Mouse (Mus musculus) hindbrain, embryonic 13.5 days (tissue): ENCODE results near the gene Plxnb1. TPM values are rescaled to one million over a fixed set of nuclear protein-coding genes. Genes with fewer than 3 reads are reported as not detected.
A peak's percentile ranks its signal among the peaks of the same experiment; 100 is the strongest.

Experiments used
- ATAC-seq: fragments of 200-750 bp; cut with Nextera tagmentation; 2 replicates; pipeline ENCODE4 v1.8.0; 2017; ENCODE audit warnings: moderate TSS enrichment; ENCODE audit not compliant: low FRiP score
- H3K27ac ChIP-seq: fragments of 300-500 bp; sonication (generic); 2 replicates; pipeline ENCODE4 v1.5.1; 2015; ENCODE audit warnings: inconsistent platforms, mild to moderate bottlenecking, moderate library complexity
- H3K27me3 ChIP-seq: fragments of 300-500 bp; sonication (generic); 2 replicates; pipeline ENCODE4 v1.6.1; 2015; ENCODE audit warnings: mild to moderate bottlenecking, inconsistent platforms
- H3K36me3 ChIP-seq: fragments of 300-500 bp; sonication (generic); 2 replicates; pipeline ENCODE4 v1.6.1; 2015; ENCODE audit warnings: mild to moderate bottlenecking, inconsistent platforms
- H3K4me1 ChIP-seq: fragments of 300-500 bp; sonication (generic); replicated peaks from 2 replicates; pipeline ENCODE4 v1.6.1; 2015; ENCODE audit warnings: inconsistent platforms
- H3K4me2 ChIP-seq: fragments of 300-500 bp; sonication (generic); 2 replicates; pipeline ENCODE4 v1.6.1; 2015; ENCODE audit warnings: inconsistent platforms, mild to moderate bottlenecking, moderate library complexity
- H3K4me3 ChIP-seq: fragments of 300-500 bp; sonication (generic); 2 replicates; pipeline ENCODE4 v1.5.1; 2015; ENCODE audit warnings: mild to moderate bottlenecking, inconsistent platforms
- H3K9ac ChIP-seq: fragments of 300-500 bp; sonication (generic); 2 replicates; pipeline ENCODE4 v1.6.1; 2015; ENCODE audit warnings: mild to moderate bottlenecking, inconsistent platforms
- H3K9me3 ChIP-seq: fragments of 300-500 bp; sonication (generic); 2 replicates; pipeline ENCODE4 v1.6.1; 2016; ENCODE audit warnings: inconsistent platforms
- WGBS: fragments of 180-500 bp; shearing (Covaris S2); methylation state at CpG from one replicate; pipeline ENCODE4 v1.1.7; 2015; 5-methylcytosine and 5-hydroxymethylcytosine counted together
- polyA plus RNA-seq: library from polyadenylated mRNA; unstranded; fragments of >200 nt; fragmentation: Nextera tagmentation; extraction: Ambion mirVana; gene quantifications from 2 replicates; pipeline ENCODE4 v1.2.1, GENCODE M21; 2015

Gene Plxnb1
- polyA plus RNA-seq, 1 experiment from 2014 or later, result 22.5 TPM

GRCm38 (mm10) chr9:109080516-109080915 is 14.7 kb upstream of the Plxnb1 start:
- Histone ChIP-seq H3K4me3 (0 out of 2 replicates have a peak overlapping the region, but pooled peaks have one; percentile 81), H3K36me3 (peaks cover 28% of the 10 kb centered on the region), H3K4me2 (peak overlapping the region; percentile 96; the same call in 1 of the 2 replicates), H3K9ac (no peak overlapping the region; the same call in 1 of the 2 replicates), H3K9me3 (no peaks in the 10 kb centered on the region), H3K4me1 (peaks cover 26% of the 10 kb centered on the region), H3K27ac (no peak overlapping the region), H3K27me3 (no peaks in the 10 kb centered on the region)
- ATAC-seq, result no peak
- 96% methylated on average over 3 of the region's 3 CpGs for WGBS

DNA sequence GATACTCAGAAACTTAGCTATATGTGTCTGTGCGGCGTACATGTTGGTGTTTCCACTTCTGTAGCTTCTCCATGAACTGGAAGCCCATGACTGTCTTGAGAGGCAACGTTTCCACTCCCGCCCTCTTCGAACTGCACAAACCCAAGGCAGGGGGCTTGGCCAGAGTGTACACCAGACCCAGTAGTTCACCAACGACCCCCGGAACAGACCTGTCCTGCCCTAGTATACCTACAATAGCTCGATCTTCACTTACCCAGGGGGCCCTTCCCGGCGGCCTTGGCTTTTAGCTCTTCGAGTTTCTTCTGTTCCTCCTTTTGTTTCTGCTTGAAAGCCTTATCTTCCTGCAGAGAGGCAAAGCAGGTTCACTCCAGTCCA is 13.5 kb upstream of the Plxnb1 start:
- Histone ChIP-seq H3K9me3 (no peaks in the 10 kb centered on the region), H3K4me1 (peaks cover 26% of the 10 kb centered on the region), H3K36me3 (peaks cover 28% of the 10 kb centered on the region), H3K4me3 (peak overlapping the region; percentile 81), H3K27ac (peak overlapping the region; percentile 82), H3K27me3 (no peaks in the 10 kb centered on the region), H3K9ac (peak overlapping the region; percentile 91), H3K4me2 (peak overlapping the region; percentile 96)
- WGBS, result 6% methylated on average over 11 of the region's 11 CpGs
- peak; percentile 58 for ATAC-seq

GRCm38 (mm10) chr9:109082124-109082800 is 12.9 kb upstream of the Plxnb1 start, which contains the start of the genes Ccdc51 and Tma7:
Gene Ccdc51 (plus strand): TSS chr9:109082493.
Gene Tma7 (minus strand): TSS chr9:109082587.
- Histone ChIP-seq H3K27me3 (no peaks in the 10 kb centered on the region), H3K4me3 (peak within 1 kb of the TSS; percentile 81), H3K36me3 (peaks cover 28% of the 10 kb centered on the region), H3K9ac (peak within 1 kb of the TSS; percentile 91), H3K4me2 (peak within 1 kb of the TSS; percentile 96), H3K27ac (peak within 1 kb of the TSS; percentile 82), H3K9me3 (no peaks in the 10 kb centered on the region), H3K4me1 (peaks cover 27% of the 10 kb centered on the region)
- peak; percentile 97 for ATAC-seq
- WGBS, result under 1% methylated on average over 36 of the region's 37 CpGs

- 15% methylated on average over 2 of the region's 2 CpGs for WGBS
- no peaks in the 10 kb centered on the region for H3K27me3 ChIP-seq
- H3K27ac ChIP-seq, result no peak overlapping the region
- H3K36me3 ChIP-seq, result peaks cover 23% of the 10 kb centered on the region
- peaks cover 36% of the 10 kb centered on the region for H3K4me1 ChIP-seq
- no peak overlapping the region for H3K4me2 ChIP-seq
- ATAC-seq, result no peak
- H3K9me3 ChIP-seq, result no peaks in the 10 kb centered on the region
- H3K4me3 ChIP-seq, result no peak overlapping the region
- H3K9ac ChIP-seq, result no peak overlapping the region
Measured at GRCm38 (mm10) chr9:109084922-109085321, 10.3 kb upstream of the Plxnb1 start.

- H3K9ac ChIP-seq, result 0 out of 2 replicates have a peak overlapping the region, but pooled peaks have one; percentile 2
- 17% methylated on average over 5 of the region's 5 CpGs for whole genome bisulfite sequencing
Measured at GRCm38 (mm10) chr9:109087987-109088386, 7.2 kb upstream of the Plxnb1 start.

DNA sequence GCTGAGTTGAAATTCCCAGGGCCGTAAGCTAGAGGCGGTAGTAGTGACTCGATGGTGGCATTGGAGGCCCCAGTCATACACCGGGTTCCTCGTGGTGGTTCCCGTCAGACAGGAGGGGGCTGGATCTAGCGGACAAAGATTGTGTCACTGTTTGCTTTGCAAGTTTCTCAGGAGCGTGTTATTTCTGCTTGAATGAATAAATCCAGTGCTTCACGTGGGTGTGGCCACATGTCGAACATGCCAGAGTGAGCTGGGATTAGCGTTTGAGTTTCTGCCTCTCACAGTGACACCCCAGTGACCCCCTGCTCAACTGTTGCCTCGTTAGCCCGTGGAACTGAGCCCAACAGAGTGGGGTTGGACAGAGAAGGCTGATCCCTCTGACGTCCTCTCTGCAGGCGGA is 4.7 kb upstream of the Plxnb1 start:
- Histone ChIP-seq H3K27ac (no peak overlapping the region), H3K36me3 (peaks cover 35% of the 10 kb centered on the region), H3K27me3 (no peaks in the 10 kb centered on the region), H3K4me3 (no peak overlapping the region), H3K9me3 (no peaks in the 10 kb centered on the region), H3K4me1 (peaks cover 26% of the 10 kb centered on the region), H3K9ac (no peak overlapping the region), H3K4me2 (no peak overlapping the region)
- no peak for ATAC-seq
- WGBS, result 63% methylated on average over 15 of the region's 15 CpGs

More at GRCm38 (mm10) chr9:109087987-109088386, 7.2 kb upstream of the Plxnb1 start:
- Histone ChIP-seq H3K9me3 (no peaks in the 10 kb centered on the region), H3K27ac (0 out of 2 replicates have a peak overlapping the region, but pooled peaks have one; percentile 23), H3K36me3 (peaks cover 35% of the 10 kb centered on the region), H3K4me3 (no peak overlapping the region), H3K4me2 (no peak overlapping the region), H3K27me3 (no peaks in the 10 kb centered on the region), H3K4me1 (peaks cover 18% of the 10 kb centered on the region)
- no peak for ATAC-seq

DNA sequence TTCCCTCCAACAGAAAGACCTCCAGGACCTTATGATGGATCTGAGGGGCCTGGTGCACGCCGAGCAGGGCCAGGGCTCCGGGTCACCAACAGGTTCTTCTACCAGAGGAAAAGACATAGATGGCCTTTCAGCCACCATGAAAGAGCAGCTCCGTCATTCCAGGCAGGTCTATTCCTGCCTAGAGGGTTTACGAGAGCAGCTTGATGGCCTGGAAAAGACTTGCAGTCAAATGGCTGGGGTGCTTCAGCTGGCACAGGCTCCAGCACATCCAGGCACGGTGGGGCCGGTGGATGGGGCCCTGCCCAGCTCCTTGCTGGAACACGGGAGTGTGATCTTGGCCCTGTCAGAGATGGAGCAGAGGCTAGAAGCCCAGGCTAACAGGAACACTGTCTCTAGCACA is 3.4 kb upstream of the Plxnb1 start:
- ATAC-seq, result no peak
- WGBS, result 91% methylated on average over 8 of the region's 8 CpGs
- Histone ChIP-seq H3K36me3 (peaks cover 35% of the 10 kb centered on the region), H3K9me3 (no peaks in the 10 kb centered on the region), H3K9ac (no peak overlapping the region), H3K27ac (no peak overlapping the region), H3K4me3 (no peak overlapping the region), H3K4me2 (no peak overlapping the region), H3K27me3 (no peaks in the 10 kb centered on the region), H3K4me1 (peaks cover 32% of the 10 kb centered on the region)

DNA sequence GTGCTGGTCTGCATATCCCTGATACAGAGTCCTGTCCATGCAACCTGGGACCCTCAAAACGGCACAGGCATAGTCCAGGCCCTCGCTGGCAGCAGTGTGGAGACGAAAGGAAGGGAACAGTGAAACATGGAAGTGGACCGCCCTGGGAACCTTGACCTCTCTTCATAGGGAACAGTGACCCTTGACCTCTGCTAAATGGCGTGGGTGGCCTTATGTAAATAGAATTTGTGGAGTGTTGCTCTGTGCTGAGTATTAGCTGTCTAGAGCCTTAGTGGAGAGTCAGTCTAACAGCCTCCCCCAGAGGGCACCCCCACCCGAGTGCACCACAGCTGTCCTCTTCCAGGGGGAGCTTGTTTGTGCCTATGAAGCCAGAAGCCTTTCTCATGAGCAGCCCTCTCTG is 2.4 kb upstream of the Plxnb1 start:
- Histone ChIP-seq H3K4me1 (peaks cover 37% of the 10 kb centered on the region), H3K4me3 (no peak overlapping the region), H3K9me3 (no peaks in the 10 kb centered on the region), H3K9ac (no peak overlapping the region), H3K36me3 (peaks cover 35% of the 10 kb centered on the region), H3K27ac (no peak overlapping the region), H3K27me3 (no peaks in the 10 kb centered on the region), H3K4me2 (no peak overlapping the region)
- 35% methylated on average over 6 of the region's 6 CpGs for WGBS
- no peak for ATAC-seq

DNA sequence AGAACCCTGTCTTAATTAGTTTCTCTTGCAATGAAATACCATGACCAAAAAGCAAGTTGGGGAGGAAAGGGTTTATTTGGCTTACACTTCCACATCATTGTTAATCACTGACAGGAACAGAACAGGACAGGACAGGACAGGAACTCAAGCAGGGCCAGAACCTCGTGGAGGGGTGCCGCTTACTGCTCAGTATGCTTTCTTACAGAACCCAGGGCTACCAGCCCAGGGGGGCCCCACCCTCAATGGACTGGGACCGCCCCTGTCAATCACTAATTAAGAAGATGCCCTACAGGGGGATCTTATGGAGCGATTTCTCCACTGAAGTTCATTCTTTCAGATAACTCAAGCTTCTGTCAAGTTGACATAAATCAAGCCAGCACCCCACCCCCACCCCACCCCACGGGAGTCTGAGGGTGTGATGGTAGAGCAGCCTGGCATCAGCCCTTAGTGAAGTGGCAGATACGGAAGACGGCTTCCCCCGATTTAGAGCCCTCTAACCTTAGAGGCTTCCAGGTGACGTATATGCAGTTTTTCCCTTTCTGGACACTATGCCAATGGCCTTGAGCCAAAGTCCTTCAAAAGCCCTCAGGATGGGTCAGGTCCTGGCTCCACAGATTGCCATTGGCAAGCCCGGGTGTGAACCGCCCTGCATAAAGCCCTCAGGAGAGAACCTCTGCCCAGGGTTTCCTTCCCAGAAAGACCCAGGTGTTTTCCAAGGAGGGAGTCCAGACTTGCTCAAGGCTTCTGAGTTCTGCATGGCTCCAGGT is 1.2 kb upstream of the Plxnb1 start:
- ATAC-seq, result 0 out of 2 replicates have a peak, but pooled peaks have one; percentile 0
- Histone ChIP-seq H3K4me2 (peak overlapping the region; percentile 95), H3K27ac (peak overlapping the region; percentile 100), H3K27me3 (no peaks in the 10 kb centered on the region), H3K36me3 (peaks cover 34% of the 10 kb centered on the region), H3K4me3 (peak overlapping the region; percentile 69), H3K9ac (peak overlapping the region; percentile 97), H3K9me3 (no peaks in the 10 kb centered on the region), H3K4me1 (peaks cover 44% of the 10 kb centered on the region)
- WGBS, result 13% methylated on average over 11 of the region's 11 CpGs

GRCm38 (mm10) chr9:109094553-109095136 is 544 bp upstream of the Plxnb1 start:
- WGBS, result under 1% methylated on average over 21 of the region's 21 CpGs
- H3K9ac ChIP-seq, result peak overlapping the region; percentile 97
- H3K4me1 ChIP-seq, result peaks cover 51% of the 10 kb centered on the region
- H3K27ac ChIP-seq, result peak overlapping the region; percentile 100
- H3K27me3 ChIP-seq, result no peaks in the 10 kb centered on the region
- peak overlapping the region; percentile 95 for H3K4me2 ChIP-seq
- H3K9me3 ChIP-seq, result no peaks in the 10 kb centered on the region
- peak overlapping the region; percentile 69 for H3K4me3 ChIP-seq
- peak; percentile 9; the same call in 1 of the 2 replicates for ATAC-seq
- H3K36me3 ChIP-seq, result peaks cover 31% of the 10 kb centered on the region

- WGBS, result 7% methylated on average over 9 of the region's 9 CpGs
- H3K9ac ChIP-seq, result peak overlapping the region; percentile 97
- peak overlapping the region; percentile 69 for H3K4me3 ChIP-seq
- H3K27me3 ChIP-seq, result no peaks in the 10 kb centered on the region
- peak overlapping the region; percentile 100 for H3K27ac ChIP-seq
- peaks cover 64% of the 10 kb centered on the region for H3K4me1 ChIP-seq
- ATAC-seq, result no peak
- H3K36me3 ChIP-seq, result peaks cover 34% of the 10 kb centered on the region
- H3K9me3 ChIP-seq, result no peaks in the 10 kb centered on the region
- peak overlapping the region; percentile 95 for H3K4me2 ChIP-seq
Measured at GRCm38 (mm10) chr9:109096251-109096661, 1.1 kb downstream of the Plxnb1 start.

- Histone ChIP-seq H3K4me1 (peaks cover 64% of the 10 kb centered on the region), H3K4me3 (peak overlapping the region; percentile 69), H3K4me2 (peak overlapping the region; percentile 95)
Measured at GRCm38 (mm10) chr9:109096856-109097255, 1.7 kb downstream of the Plxnb1 start.

More at GRCm38 (mm10) chr9:109096856-109097255, 1.7 kb downstream of the Plxnb1 start:
- H3K9ac ChIP-seq, result peak overlapping the region; percentile 97
- 10% methylated on average over 6 of the region's 6 CpGs for WGBS
- H3K9me3 ChIP-seq, result no peaks in the 10 kb centered on the region
- ATAC-seq, result no peak
- H3K27ac ChIP-seq, result peak overlapping the region; percentile 100
- no peaks in the 10 kb centered on the region for H3K27me3 ChIP-seq
- H3K36me3 ChIP-seq, result peaks cover 34% of the 10 kb centered on the region
